Mouse (Mus musculus) natural killer cell, adult 2 months (primary cell): ENCODE measurements around the gene Tnnt1.

Experiments
- DNase-seq, 2 experiments: peaks; one replicate each; pipeline ENCODE4 v3.0.0; 2022; ENCODE audit warnings: low spot score in 2 of 2

Gene Tnnt1

DNA sequence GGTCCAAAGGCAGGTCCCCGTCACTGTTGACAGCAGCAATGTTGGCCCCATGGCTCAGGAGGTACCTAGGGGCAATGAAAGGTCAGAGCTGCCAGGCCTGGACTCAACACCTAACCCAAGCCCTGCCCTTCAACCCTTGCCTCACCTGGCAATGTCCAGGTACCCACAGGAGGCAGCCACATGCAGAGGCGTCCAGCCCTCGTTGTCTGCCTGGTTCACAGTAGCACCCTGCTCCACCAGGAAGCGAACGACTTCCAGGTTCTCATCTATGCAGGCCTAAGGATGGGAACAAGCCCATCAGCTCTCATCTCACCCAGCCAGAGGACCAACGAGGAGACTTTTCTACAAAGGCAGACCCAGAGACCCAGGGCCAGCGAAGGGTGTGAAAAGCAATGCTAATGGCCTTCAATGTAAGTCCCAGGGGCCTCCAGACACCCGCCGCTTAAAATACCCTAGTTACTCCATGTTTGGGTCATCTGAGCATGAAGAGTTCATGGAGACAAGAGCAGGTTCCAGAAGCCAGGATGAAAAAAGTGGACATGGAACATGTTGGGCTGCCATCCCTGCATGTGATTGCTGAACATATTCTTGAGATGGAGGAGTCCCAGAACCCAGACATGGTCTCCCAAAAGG is 18.8 kb downstream of the Tnnt1 start:
- no peak for DNase-seq

DNA sequence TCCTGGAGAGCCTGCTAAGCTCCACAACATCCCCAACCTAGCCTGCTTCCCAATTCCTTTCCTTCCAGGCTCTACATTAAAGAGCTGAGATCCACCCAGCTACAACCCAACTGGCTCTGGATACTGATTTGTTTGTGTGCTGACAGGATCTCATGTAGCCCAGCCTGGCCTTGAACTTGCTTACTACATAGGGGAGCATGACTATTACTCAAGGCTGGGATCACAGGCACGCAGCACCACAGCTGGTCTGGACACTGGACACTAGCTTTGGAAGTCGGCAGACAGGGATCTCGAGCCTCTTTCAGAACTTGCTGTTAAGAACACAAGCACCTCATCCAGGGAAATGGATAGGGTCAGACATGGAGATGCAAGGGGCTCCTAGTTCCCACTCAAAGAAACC is 19.7 kb downstream of the Tnnt1 start:
- no peak for DNase-seq

DNA sequence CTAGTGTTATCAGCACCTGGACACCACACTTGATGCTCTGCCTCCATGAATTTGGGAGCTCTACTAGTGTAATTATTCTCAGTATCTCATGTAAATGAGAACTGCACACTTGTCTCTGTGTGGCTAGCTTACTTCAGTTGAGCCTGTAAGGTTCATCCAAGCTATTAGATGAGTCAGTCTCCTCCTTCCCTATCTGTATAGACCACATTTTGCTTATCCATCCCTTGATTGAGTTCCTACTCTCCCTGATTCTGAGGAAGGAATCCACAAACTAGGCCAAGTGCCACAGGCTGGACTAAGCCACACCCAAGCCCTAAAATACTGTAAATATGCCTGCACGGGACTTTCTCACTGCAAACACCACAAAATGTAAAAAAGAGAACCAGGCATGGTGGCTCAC is 22.2 kb downstream of the Tnnt1 start:
- no peak for DNase-seq

DNA sequence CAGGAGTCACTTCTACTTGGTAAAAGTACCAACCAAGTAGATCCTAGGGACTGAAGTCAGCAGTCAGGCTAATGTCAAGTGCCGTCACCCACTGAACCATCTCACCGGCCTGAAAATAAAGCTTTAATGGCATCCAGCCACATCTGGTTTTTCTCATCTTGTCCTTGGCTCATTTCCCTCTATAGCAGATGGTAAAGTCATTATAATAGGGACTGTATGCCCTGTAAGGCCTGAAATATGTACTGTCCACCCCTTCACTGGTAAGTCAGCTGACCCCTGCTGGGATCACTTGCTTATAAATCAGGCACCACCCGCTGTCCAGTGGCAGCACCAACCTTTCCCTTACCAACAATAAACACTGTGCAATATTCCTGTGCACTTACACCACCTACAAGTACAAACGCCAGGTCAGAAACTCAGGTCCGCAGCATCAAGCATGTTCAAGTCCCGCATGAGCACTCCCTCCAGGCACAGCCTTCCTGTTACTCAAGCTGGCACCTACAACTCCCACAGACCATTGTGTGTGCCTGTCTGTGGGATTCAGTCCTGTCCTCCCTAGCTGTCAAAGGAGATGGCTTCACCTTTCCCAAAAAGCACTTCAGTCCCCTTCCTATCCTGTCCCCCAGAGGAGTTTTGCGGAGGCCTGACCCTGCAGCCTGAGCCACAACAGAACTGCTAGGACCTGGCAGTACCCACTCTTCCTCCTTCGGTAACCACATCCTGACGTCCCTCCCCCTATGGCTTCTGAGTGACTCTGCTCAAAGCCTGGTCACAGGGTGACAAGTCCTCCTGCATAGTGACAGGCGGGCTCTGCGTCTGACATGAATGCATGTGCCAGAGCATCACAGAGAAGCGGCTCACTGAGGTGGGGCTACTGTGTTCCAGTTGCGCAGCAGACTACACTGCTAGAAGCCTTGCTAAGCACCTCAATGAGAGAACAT is 23.6 kb downstream of the Tnnt1 start:
- DNase-seq = peak; percentile 60 to 79

DNA sequence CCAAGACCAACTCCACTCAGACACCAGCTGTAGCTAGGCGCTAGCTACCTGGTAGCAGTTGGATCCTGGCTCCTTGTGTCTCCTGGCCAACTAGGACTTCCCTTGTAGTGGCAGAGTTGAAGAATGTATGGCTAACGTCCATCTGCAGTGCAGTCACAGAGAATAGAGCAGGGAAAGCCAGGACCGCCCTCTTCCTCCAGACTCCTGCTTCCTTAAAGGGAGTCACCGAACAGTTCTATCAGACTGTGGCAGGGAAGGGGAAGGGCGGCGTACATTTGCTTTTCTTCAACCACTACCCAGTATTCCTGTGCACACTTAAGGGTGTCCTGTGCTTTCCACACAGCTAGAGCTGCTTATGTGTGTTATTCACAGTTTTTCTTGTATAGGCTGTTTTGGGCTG is 24.9 kb downstream of the Tnnt1 start:
- DNase-seq = no peak

DNA sequence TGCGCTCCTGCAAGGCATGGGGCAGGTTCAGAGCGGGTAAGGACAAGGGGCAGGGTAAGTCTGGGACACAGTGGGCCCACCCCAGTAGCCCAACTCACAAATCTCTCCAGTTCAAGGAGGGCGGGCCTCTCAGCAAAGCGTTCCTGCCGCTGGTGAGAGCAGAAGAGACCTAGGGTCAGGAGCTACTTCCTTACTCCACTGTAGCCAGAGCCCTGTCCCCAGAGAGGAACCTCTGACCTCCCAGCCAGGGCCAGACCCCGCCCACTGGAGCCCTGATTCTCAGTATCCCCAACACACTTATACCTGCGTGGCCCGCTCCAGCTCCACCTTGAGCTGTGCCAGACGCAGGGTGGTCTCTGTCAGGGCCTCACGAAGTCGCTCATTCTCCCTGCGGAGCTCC is 33.9 kb downstream of the Tnnt1 start:
- DNase-seq = no peak

DNA sequence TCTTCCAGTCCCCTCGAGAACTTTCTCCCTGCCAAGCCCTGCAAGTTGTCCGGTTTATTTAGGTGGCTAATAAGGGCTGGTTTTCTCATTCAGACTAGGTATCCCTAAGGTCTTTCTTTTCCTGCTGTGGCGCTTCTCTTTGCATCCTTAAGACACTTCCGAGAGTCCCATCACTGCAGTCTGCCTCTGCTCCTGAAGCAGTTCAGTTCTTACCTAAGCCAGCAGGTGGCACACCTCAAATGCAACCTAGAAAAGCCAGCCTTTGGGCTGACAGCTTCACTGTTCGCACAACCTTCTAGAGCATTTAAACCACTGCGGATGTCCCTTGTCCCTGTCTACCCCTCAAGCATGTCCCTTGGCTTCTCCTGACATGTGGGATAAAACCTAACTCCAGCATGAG is 36.5 kb downstream of the Tnnt1 start:
- DNase-seq = peak in 1 of 2 experiments; percentile 41

DNA sequence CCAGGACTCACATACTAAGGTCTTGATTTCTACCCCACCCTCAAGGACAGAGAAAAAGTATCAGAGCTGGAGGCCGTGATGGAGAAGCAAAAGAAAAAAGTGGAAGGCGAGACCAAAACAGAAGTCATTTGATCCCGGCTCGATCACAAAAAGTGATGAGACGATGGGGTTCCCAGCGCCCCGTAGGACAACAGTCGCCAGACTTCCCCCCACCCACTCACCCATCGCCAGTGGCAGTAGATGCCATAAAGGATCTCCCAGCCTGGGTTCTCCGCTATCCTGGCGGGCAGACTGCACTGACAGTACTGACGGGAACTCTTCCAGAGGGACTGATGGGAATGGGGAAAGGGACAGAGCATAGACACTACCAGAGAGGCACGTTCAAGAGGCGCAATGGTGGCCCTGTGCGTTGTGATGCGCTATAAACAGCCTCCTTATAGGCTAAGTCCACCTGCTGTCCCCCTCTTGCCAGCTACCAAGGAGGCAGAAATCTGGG is 37.3 kb downstream of the Tnnt1 start:
- DNase-seq = no peak

DNA sequence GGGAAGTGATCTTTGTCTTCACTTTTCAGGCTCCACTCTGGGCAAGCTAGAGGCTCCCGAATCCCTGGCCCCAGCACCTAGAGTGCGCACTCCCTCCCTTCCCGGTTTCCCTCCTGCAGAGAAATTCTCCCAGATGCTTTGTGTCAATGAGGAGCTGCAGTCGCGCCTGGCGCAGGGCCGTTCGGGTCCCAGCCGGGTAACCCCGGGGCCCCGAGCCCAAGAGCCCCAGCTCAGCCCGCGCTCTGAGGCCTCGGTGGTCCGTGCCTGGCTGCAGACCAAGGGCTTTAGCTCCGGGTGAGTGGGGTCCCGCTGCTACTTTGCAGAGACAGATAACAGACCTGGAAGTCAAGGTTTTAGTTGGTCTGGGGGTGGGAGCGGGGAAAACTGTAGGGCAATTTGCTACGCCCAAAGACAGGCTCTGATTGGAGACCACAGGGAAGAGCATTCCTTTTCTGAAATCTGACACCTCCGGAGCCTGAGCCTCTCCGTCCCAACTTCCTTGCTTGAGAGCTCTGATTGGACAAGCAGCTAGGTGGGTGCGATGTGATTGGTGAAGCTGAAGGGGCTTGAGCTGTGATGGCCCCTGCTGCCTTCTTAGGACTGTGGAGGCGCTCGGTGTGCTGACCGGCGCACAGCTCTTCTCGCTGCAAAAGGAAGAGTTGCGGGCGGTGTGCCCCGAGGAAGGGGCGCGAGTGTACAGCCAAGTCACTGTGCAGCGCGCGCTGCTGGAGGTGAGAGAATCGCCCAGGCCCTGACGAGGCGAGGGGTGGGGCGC is 38.0 kb downstream of the Tnnt1 start:
- peak in 1 of 2 experiments; percentile 12 for DNase-seq

DNA sequence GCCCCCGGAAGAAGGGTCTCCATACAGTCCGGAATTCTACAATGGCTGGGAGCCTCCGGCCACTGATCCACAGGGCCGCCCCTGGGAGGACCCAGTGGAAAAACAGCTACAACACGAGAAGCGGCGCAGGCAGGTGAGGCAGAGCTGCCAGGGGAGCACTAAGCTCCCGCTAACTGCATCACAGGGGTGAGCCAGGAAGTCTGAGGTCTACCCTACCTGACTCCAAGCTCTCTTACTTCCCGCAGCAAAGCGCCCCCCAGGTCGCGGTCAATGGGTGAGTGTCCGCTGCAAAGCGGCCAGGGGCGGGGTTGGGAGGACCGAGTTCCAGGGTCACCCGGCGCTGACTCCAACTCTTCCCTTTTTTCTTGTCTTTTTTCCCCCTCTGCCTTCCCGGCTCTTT is 42.2 kb downstream of the Tnnt1 start:
- DNase-seq = no peak

DNA sequence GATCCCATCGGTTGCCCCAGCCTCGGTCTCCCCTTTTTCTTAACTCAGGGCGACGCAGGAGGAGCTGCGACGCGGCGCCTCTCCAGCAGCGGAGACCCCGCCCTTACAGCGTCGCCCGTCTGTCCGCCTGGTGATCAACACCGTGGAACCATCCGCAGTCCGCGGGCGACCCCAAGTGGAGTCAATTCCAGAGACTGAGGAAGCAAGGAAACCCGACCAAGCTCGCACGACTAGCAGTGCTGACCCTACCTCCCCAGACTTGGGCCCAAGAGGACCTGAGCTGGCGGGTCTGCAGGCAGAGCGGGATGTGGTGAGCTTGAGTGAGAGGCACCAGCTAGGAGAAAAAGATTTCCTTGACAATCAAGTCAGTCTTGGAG is 45.0 kb downstream of the Tnnt1 start:
- peak; percentile 12 to 14 for DNase-seq

DNA sequence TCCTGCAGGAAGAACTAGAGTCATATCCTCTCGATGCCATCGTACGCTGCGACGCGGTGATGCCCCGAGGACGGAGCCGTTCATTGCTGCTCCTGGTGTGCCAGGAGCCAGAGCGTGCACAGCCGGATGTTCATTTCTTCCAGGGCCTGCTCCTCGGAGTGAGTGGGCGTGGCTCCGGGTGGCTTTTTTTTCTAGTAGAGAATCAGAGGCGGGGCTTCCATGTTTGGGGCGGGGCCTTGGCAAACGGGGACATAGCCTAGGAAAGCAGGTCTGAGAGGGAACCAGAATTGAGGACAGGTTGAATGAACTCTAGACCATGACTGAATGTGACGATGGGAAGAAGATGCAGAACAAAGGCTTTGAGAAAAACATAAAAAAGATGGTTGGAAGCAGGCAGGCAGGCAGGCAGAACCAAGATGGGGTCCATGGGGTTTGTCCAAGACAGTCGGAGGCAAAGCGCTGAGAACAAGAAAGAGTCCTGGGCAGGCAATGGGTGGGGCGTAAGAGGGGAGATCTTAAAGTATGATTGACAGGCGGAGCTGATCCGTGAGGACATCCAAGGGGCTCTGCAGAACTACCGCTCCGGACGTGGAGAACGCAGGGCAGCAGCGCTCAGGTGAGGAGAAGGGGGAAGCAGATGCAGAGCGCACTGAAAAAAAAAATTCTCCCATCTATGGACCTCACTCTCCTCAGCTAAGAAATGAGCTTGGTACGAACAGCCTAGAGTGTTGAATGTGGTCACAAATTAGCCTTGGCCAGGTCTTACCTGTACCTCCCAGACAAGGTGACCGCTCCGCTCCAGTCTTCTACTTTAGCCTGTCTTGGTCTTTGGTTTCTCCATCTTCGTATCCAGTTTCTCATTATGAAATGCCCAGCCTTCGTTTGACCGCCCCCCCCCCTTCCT is 45.7 kb downstream of the Tnnt1 start:
- no peak for DNase-seq

DNA sequence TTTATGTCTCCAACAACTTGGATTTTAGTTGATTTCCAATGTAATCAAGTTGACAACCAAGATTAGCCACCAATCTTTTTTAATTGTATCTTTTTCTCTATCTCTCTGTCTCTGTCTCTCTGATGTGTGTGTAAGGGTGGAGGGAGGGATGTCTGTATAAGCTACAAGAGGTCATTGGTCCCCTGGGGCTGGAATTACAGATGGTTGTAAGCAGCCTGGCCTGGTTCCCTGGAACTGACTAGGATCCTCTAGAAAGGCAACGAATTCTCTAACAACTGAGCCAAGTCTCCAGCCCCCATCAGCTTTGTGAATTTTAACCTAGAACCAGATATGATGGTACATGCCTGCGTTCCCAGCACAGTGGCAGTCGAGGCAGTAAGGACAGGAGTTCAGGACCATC is 48.4 kb downstream of the Tnnt1 start:
- DNase-seq = no peak

DNA sequence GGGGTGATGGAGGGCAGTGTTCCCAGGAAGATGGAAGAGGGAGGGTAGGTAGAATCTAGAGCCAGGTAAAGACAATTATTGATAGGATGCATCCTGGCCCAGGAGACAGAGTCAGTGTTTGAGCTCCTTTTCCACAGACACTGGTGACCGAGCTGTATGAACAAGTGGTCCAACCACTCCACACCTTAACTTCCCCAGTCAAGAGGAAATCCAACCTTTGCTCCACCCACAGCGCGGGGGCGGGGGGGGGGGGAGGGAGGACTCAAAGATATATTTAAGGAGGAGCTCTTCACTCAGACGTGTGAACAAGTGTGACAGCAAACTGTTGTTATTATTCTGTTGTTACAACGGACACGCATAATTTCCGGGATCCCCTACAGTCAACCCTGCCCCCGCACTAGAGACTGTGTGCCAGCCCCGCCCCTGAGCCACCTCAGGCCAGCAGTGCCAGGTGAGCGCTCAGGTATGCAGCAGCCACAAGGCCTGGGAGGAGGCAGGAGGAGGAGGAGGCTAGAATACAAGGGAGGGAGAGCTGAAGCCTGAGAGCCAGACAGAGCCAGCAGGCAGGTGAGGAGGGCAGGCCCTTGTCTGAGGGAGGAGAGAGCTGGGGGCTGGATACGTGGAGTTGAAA is 51.9 kb downstream of the Tnnt1 start:
- DNase-seq = peak; percentile 18 to 38

DNA sequence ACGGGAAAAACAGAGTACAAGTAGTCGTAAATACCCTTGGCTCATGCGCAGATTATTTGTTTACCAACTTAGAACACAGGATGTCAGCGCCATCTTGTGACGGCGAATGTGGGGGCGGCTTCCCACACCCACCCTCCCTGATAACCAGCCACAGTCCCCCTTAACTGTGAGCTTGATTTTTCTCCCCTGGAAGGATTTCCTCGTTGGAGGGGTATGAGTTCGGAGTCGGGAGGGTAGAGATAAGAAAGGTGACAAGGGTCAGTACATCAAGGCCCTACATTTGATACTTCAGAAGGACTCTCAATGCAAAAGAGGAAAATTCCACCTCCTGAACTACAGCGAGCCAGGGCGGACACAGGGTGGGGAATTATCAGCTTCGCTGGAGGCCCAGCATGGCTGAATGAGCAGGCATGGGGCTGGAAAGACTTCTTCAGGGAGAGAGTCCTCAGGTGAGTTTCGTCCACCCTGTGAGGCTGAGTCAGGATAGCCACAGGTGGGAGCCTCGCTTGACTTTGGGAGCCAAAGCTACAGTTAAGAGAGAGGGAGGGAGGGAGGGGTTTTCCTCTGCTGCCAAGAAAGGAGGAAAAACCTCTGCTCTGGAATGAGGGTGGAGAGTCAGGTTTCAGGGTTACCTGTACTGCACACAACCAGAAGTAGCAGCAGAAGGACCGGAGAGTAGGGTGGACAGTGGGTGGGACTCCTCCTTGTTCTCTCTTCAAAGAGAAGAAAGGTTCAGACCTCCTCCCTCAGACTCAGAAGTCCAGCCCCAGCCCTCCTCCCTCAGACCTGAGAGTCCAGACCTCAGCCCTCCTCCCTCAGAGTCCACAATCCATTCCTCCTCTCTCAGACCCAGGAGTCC is 55.4 kb downstream of the Tnnt1 start, which contains the start of gene Eps8l1:
TSS of gene Eps8l1 (plus strand) at position 99 of the 859 bp plus-strand sequence.
- no peak for DNase-seq
